Mouse (Mus musculus) thymus, postnatal 4 days (tissue): ENCODE measurements at regions not wholly inside any gene's neighbourhood (a gene's known extent, or its start where the extent isn't known, plus 50 kb on each side); places are given as distances from the start of the nearest gene placed in this dataset.

ENCODE experiments used
- DNase-seq: peaks from one replicate; pipeline ENCODE4 v3.0.0; 2021

- DNase-seq = no peak
Measured at GRCm38 (mm10) chr12:26244701-26245100, 170.4 kb downstream of the Rnf144a start.

DNA sequence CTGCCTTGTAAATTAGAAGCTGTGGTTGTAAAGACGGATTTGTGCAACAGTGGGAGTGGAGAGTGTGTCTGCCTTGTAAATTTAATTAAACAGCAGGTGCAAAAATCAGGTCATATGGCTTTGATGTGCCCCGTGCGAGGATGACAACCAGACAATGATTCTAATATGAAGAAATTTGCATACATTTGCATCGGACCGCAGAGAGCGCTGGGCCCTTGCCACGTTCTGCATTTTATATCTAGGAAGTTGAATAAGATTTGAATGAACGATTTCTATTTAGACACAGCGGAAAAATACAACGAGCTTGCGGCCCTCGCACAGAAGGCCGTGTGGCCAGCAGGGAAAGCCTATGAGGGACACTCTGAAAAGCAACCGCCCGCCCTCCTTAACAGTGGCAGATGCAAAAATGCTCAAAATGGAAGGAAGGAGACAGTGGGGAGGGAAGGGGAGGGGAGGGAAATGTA is 187.5 kb downstream of the Rnf144a start:
- no peak for DNase-seq

GRCm38 (mm10) chr12:26226363-26226762 is 188.7 kb downstream of the Rnf144a start:
- peak; percentile 46 for DNase-seq

DNA sequence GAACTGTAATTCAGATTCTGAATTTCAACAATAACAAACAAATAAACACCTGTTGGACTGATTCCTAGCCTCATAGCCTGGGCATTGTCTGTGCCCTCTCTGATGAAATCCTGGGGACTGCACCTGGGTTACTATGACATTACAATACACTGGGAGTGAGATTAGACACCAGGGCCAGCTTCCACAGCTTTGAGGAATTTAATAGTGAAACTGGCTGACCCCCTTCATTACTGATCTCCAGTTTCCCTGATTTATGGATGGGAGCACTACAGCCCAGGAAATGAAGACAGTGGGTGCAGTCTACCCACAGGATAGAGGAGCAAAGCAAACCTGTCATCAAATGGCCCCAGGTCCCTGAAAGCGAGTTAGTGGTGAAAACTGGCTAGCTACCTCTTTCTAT is 202.6 kb downstream of the Rnf144a start:
- DNase-seq = no peak

DNA sequence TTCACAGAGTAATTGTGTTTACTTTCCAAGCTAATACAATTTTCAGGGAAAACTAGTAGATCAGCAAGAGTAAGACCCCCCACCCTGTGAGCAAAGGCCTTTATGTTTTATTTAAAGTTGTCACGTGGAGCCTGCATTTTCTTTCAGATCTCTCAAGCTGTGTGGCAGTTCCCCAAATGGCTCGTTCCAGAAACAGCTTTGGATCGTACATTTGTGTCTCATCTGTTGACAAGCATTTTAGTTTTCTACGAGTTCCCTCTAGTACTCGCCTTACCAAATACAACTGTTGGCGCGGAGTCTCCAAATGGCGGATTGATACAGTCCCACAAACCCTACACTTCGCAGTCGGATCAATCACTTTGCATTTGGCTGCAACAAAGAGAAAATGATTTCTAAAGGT is 203.6 kb downstream of the Rnf144a start:
- no peak for DNase-seq

DNA sequence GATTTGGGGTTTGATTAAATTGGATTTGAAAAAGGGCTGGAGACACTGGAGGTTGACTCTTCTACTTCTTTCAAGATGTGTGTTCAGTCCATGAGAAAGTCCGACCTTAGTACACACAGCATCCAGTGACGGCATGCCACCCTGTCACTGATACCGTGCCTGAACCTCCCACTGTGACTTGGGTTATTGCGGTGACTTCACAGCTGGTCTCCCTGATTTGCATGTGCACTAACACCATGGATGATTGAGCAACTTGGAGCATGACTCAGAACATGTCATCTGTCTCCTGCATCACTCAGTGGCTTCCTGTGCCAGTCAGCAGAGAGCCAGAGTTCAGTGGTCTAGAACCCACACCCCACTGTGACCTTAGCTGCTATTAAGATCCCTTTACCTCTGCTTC is 208.3 kb downstream of the Rnf144a start:
- no peak for DNase-seq

DNA sequence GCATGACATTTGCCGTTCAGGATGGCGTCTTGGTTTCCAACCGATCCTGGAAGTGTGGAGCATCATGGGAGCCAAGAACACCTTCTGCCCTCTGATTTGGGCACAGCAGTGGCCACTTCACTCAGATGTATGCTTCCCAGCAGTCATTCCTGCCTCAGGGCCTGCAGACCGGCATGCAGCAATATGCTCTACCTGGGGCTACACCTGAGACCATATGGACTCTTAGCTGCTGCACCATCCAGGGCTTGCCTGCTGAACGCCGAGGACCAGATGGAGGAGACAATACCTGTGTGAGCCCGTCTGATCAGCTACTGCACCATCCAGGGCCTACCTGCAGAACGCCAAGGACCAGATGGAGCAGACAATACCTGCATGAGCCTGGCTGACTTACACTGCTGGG is 209.0 kb downstream of the Rnf144a start:
- no peak for DNase-seq

DNA sequence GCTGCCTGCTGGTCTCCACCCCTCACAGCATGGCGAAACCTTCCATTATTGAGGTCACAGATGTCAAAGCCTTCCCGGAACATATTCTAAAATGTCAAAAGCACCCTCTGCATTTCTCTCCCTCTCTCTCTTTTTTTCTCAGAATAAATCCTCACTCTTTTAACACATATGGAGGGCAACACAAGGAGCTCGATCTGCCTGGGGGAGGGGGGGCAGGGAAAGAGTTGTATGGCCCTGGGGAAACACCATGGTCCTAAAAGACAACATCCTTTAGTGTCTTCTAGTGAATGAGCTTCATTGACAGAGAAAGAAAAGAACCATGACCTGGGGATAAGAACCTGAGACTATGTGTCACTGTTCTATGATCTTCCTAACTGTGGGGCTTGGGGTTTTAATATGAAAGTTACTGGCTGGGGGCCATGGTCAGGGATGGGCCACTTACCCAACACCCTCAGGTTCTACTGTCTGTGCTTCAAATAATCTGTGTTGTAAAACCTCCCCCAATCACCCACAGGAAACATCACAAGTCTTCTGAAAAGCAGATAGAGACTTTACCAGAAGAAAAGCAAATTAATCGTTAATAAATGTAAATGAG is 223.0 kb downstream of the Rnf144a start:
- DNase-seq = no peak

DNA sequence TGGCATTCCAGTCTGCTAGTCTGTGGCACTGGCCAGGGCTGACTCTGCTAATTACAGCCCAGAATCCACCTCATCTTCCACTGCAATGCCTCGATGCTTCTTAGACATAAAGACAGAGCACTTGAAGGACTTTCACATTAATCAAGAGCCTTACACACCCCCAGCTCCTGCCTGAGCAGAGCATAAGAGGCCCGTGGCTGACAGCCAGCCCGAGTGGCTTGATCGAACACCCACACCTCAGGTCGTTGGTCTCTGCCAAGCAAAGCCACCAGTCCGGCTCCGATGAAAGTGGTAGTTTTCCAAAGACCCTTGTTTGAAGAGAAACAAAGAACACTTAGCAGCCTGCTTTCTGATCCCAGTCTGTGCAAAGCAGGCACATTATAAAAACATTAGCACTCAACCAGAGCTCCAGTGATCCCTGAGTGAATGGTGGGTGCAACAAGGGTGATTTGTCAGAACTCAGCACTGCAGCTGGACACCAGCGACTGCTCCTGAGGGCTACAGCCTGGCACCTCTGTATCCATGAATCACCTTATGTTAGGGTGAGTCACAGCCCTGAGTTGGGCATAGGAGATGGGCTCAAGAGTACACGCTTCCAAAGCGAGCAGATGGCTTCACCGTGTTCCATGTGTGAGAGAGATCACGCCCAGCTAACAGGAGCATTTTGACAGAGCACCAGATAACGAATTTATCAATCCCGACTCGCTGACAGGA is 223.6 kb downstream of the Rnf144a start:
- DNase-seq = no peak

GRCm38 (mm10) chr12:26188996-26189395 is 226.1 kb downstream of the Rnf144a start:
- no peak for DNase-seq

- DNase-seq = peak; percentile 55
Measured at GRCm38 (mm10) chr12:26187091-26187862, 227.8 kb downstream of the Rnf144a start.

GRCm38 (mm10) chr12:26184701-26185460 is 230.2 kb downstream of the Rnf144a start:
- DNase-seq = peak; percentile 46

GRCm38 (mm10) chr12:26183021-26183420 is 232.0 kb downstream of the Rnf144a start:
- DNase-seq = no peak

- peak; percentile 45 for DNase-seq
Measured at GRCm38 (mm10) chr12:26180846-26181245, 234.2 kb downstream of the Rnf144a start.

DNA sequence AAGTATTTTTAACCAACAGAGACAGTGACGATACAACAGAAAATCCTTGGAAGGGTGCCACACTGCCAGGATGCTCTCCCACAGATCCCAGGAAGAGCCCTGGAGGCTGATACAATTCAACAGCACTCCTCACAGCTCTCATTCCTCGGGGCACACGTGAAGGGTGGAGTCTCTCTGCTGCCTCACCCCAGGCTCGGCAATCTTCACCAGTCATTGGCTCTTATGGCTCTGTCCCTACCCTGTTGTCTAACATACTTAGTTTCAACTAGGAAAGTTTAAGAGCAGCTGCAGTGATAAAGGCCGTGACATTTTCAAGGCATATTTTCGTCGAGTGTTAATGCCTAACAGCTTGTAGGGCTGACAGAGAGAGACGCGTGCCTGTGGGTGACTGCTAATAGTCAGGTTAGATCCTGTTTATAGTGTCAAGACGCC is 238.8 kb downstream of the Rnf144a start:
- DNase-seq = no peak

- DNase-seq = no peak
Measured at GRCm38 (mm10) chr12:26163416-26163815, 251.6 kb downstream of the Rnf144a start.

DNA sequence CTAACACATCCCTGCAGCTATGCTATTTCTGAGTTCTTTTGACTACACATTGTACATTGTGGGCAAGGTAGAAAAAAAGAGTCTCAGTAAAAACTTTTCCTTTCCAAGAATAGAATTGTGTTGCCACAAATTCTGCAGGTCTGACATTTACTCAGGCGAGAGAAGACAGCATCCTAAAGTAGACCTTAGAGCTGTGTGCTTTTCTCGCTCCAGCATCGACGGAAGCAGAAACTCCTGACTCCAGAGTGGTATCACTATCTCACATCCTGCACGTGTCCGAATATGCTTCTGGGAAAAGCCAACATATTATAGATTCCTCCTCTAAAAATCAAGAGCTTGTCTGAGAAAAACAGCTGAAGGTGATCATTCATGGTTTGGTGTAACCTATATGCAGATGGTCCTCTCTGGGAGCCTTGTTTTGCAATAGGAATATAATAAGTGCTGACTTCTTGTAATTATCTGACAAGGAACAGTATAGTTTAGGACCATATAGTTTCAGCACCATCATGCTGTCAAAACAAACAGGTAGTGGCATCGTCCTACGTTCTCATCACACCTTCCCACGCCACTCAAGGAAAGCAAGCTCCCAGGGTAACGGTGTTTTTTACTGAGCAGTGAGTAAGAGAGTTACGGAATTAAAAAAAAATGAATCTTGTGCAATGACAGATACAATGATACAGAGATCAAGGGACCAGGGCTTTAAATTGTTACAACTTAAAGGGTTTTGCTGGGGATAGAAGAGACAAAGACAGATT is 254.0 kb downstream of the Rnf144a start:
- DNase-seq = no peak

DNA sequence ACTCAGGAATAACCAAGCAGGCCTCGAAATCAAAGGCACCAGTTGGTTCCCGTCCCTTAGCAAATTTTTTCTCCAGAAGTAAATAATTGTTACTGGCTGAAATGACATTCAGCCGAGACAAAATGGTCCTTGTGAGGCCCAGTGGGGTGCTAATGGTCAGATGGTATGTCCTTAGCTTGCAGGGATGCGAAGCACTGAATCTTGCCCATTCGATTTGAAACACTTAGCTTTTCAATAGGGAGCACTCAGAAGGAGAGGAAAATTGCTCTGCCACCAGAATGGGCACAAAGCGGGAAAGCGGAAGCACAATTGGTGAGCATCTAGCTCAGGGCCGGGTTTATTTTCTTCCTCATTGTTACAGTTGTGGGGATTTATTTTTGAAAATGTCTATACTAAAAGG is 262.1 kb downstream of the Rnf144a start:
- no peak for DNase-seq

DNA sequence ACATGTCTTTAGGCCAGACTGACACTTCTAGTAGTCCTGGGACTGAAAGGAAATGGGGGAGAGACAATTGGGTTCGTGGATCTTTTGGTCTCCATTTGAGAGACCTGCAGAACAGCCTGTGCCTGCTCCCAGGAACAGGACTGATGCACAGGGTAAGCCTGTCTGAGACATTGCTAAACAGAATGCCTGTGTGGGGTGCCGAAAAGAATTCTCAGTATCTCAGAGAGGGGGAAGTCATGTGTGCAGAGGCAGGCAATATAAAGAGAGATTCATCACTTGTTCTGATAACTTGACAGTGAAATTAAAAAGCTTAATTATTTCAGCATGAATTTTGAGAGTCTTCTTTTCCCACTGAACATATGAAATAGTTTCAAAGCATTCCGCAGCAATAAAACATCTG is 268.7 kb downstream of the Rnf144a start:
- no peak for DNase-seq

GRCm38 (mm10) chr12:26145085-26145714 is 269.9 kb downstream of the Rnf144a start:
- DNase-seq = no peak

- no peak for DNase-seq
Measured at GRCm38 (mm10) chr12:26144616-26145015, 270.4 kb downstream of the Rnf144a start.

GRCm38 (mm10) chr12:26143411-26143810 is 271.6 kb downstream of the Rnf144a start:
- no peak for DNase-seq
